Mouse (Mus musculus) telencephalon, adult 2 months (tissue): Measurements from ENCODE around the gene Slc22a23.

Experiments
- DNase-seq: peaks from one replicate; pipeline ENCODE4 v3.0.0-alpha.2; 2011; ENCODE audit warnings: low read depth, low spot score

The Slc22a23 gene

DNA sequence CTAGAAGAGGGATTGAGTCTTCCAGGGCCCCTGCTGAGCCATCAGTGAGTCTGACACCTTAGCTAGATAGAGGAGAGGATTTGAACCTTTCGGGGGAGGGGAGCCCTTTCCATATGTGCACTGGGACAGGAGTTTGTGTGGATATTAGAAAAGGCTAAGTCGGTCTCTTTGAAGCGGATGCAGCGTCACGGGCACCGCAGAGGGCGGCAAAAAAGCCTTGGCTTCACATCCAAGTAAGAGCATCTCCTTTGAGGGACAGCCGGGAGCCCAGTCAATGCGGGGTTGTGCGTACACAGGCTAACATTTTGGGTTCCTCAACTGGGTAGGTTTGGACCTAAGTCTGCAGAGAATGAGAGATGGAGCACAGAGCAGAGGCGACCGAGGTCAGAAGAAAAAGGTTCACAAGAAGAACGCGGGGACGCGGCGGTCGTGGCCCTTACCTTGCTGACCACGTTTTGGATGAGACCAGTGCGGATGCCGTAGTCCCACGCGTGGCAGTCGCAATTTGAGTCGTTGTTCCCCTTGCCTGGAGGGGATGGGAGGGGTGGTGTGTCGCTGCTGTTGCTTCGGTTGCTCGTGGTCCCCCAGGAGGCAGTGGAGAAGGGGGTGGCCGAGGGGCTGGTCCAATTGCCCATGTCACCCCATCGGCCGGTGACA lies 1.1 kb downstream of the Slc22a23 start:
- DNase-seq = peak; percentile 26

DNA sequence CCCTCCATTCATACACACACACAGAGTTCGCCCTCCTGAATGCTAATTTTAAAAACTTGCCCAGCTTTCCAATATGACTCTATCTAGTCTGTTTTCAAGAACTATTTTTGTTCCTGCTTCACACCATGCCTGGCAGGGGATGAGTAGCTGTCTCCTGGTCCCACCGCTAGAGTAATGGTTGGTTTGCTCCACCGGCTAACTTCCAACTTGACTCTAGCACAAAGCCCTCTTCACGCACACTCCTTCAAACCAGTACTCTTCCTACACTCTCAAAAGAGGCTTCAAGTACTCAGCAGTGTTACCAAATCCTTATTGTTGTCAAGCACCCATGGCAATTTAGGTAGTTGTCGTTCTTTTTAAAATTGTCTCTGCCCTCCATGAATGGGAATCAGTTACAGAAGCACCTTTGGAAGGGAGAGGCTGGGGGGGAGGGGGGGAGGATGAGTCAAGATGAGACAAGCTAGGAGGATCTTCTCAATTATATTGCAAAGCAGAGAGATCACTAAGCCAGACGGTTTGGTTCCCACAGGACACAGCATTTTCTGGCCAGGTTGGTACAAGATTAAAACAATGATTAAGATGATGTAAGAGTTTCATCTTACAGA lies 2.6 kb downstream of the Slc22a23 start:
- DNase-seq = peak; percentile 46

DNA sequence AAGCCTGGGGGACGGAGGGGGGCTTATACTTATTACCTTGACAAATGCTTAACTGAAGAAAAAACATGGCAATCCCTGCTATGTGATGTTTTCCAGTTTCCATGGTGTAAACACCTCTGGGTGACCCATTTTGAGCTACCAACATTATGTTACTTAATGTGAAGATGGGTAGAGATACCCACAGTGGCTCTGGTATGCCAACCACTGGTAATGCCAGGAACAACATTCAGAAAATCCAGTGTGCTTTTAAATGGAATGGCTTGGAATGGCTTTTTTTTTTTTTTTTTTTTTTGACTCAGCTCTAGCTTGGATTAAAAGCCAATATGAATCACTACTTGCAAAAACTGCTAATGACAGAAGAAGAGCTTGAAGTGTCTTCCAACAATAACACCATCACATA lies 8.1 kb downstream of the Slc22a23 start:
- DNase-seq = no peak

DNA sequence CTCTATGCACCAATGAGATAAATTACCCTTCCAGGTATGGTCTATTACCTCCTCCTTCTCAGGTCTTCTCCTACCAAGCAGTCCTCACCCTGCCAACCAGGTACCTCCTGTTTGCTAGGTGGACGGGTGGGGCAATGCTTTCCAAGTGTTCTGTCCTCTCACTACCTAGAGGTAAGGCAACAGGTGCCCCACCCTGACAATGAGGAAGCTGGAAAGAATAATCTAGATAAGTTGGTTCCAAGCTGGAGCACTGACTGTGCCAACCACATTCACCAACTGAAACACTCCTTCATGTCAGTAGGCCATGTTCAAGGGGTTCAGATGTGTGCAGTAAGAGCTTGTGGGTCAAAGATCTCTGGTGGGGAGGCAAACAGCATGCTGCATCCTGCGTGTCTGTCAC lies 10.1 kb downstream of the Slc22a23 start:
- DNase-seq = no peak

DNA sequence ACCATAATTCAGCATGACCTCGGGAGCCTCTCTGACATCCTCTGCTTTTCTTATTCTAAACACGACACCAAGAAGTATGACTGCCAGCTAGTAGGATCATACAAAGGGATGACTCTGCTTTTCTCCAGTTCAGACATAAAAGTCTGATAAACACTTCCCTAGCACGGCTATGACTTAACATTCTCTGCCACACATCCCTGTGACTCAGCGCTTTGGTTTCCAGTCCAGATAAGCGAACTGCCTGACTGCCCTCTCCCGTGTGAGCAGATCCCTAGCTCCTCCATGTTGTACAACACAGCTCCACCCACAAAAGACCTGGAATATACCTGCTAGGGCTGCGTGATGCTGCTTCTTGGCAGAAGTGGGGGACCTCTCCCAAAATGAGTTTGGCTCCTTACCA lies 12.2 kb downstream of the Slc22a23 start:
- no peak for DNase-seq

DNA sequence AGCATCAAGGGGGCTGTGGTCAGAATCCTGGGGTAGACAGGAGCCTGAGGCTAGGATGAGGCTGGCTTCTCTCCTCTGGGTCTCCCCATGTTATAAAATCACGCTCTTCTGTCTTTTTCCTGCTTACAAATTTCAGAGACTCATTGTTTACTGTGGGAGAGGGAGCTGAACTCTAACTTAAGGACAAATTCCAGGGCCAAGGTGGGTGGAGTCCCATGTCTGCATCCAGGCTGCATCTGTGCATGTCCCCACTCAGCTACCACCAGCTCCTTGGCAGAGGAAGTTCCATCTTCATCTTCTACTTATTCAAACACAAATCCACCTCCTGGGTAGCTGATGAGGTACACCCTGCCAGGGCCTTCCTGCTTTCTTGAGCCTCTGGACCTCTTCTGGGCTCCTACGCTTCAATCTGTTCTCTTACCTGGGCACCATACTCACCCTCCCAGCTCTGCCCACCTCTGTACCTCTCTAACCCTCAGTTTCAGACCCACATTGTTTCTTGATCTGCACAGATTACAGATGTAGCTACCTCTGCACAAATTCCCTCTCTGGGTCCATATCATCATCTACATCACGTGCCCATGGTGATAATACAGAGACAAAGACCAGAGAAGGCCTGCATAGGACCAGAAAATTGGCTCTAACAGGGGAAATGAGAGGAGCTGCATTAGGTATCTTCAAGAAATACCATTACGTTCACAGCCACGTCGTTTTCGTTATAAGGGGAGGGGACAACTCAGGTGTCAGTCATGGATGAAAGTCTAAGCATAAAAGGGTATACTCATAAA lies 13.4 kb downstream of the Slc22a23 start:
- no peak for DNase-seq

DNA sequence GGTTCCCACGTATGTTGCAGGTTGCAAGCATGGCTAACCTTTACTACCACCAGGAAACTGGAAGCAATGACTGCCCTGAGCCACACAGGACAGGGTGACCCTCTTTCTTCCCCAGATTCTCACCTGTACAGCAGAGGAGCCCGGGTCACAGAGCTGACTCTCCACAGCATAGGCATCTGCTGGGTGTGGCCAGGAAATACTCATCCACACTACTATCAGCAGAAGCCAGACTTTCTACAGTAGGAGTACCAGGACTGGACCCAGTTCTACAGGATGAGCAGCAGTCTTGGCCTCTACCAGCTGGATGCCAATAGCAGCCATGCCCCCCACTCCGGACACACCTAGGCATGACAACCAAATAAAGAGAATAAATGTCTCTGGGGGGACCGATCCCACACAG lies 15.4 kb downstream of the Slc22a23 start:
- no peak for DNase-seq

DNA sequence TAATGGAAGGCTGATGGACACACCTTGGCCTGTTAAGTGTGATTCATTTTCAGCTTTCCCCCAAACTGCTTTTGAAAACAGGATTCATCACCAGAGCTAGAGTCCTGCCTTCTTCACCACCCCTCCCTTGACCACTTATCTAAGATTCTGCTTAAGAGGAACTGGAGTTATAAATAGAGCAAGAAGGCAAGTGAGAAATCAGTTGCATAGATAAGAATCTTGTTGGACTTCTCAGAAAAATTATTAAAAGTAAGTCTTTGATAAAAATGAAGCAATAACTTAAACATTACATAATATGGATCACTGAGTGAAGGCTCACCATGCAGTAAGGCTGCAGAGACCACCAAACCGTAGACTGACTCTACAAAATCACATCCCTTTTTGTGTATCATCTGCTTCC lies 18.0 kb downstream of the Slc22a23 start:
- DNase-seq = no peak

DNA sequence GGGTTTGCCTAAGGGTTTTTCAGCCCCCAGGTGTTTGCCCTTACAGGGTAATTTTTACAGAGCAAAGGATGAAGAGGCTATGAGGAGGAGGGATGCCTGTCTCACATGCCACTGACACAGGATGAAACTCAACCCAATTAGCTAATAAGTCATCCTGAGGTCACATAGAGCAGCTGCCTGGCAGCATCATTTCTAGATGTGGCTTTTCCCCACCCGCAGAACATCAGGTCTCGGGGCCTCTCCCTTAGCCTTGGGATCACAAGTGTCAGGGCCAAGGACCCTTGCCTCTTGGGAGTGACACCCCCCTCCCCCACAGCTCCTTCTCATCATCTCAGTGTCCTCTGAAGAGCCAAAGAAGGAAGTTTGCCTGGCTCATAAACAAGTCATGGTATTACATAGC lies 21.6 kb downstream of the Slc22a23 start:
- DNase-seq = no peak

DNA sequence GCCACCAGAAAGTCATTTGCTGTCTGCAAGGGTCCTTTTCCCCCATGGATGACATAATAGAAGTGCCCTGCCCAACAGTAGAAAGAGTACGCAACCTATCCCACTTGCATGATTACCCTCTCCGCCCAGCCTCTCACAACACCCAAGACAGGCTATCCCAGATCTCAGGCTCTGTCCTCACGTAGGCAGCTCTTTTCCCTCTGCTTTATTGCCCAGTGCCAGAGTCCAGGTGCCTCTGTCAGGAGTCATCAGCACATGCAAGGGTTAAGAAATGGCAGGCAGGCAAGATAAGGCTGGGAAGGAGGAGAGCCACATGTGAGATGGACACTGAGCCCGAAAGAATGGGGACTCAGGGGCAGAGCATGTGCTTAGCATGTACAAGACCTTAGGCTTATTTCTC lies 24.5 kb downstream of the Slc22a23 start:
- DNase-seq = no peak

DNA sequence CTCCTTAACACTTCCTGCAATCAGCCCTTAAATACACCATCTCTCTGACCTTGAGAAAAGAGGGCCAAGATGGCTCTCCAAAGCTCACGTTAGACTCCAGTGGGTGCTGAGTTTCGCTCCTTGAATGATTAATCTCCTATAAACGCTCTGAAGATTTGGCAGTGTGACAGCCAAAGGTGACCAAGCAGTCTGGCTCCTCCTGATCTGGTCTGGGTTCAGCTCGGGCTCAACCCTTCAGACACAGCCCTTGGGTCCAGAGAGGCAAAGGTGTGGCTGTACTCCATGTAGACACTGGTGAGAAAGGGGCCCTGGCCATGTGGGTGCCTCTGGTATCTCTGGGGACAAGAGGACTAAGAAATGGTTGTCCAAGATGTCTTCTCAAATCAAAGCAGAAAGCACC lies 27.9 kb downstream of the Slc22a23 start:
- no peak for DNase-seq

DNA sequence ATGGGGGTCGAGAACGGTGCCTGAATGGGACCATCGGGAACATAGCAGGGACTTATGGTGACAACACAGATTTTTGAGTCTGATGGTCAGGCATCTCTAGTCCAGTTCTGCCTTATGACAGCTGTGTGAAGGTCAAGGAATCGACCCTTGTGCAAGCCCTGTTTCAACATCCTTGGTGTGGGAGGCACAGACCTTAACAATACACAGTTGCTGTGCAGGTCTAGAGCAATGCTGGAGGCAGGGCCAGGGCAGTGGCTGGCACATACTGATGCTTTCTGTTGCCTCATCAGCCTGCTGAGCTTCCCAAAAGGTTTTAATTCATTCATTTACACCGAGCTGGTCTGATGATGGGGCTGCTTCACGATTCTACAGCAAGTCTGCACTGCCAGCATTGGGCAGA lies 28.5 kb downstream of the Slc22a23 start:
- DNase-seq = no peak

DNA sequence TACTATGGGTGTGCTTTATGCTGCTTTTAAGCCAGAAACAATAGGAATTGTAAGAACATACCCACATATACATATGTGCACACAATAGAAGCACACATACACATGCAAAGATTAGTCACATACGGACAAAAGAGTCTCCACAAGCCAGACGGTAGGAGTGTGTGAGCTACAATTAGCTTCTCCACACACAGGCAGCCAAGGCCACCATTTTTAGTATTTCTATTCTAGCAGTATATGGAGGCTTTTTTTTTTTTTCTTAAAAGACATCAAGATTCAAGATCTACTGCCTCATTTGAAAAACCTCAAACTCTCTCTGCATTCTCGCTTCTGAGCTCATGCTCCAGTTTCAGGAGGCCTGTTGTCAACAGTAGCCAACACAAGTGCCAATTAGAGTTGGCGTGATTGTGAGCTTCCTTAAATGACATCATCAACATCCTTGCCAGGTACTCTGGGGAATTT lies 31.9 kb downstream of the Slc22a23 start:
- DNase-seq = peak; percentile 81

DNA sequence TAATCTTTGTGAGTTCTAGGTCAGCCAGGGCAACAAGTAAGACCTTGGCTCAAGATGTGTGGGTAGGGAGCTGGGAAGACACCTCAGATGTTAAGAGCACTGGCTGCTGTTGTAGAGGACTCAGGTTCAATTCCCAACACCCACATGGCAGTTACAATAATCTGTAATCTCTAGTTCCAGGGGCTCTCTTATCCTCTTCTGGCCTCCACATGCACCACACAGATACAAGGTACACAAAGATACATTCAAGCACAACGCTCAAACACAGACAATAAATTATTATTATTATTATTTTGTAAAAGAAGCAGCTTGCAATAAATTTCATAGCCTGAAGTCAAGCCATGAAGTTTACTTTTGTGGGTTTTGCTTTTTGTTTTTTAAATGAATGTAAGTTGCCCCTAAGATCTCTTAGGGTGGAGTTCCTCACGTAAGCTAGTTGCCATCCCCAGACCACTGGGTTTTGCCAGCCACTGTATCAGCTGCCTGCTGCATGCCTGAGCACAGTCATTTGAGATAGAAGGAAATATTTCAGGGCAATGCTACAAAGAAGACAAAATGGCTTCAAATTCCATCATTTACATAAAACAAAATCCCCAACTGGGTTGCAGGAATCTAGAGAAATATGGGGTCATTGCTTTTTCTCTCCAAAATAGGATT lies 32.5 kb downstream of the Slc22a23 start:
- no peak for DNase-seq

DNA sequence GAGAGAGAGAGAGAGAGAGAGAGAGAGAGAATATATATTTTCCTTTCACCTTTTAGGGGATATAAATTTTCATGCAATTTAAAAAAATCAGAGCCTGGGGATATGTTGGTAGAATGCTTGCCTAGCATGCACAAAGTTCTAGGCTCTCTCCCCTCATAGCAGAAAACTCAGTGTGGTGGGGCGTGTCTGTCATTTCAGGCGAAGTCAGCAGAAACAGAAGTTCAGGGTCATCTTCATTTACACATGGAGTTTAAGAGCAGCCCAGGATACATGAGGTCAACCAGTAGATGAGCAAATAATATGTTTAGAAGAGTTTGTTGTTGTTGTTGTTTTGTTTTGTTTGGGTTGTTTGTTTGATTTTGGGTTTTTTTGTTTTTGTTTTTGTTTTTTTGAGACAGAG lies 33.4 kb downstream of the Slc22a23 start:
- DNase-seq = no peak

DNA sequence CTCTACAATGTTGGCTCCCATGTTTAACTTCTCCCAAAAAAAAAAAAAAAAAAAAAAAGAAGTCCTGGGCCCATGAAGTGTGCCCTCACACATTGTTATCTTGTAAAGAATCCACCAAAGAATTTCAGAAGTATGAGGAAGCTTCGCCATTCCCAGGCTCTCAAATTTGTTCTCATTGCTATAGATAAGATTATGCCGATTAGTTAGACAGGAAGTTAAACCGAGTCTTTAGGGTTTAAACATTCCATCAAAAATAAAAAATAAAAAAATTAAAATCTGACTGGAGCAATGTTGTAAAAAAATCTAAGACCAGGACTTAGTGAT lies 36.4 kb downstream of the Slc22a23 start:
- no peak for DNase-seq

DNA sequence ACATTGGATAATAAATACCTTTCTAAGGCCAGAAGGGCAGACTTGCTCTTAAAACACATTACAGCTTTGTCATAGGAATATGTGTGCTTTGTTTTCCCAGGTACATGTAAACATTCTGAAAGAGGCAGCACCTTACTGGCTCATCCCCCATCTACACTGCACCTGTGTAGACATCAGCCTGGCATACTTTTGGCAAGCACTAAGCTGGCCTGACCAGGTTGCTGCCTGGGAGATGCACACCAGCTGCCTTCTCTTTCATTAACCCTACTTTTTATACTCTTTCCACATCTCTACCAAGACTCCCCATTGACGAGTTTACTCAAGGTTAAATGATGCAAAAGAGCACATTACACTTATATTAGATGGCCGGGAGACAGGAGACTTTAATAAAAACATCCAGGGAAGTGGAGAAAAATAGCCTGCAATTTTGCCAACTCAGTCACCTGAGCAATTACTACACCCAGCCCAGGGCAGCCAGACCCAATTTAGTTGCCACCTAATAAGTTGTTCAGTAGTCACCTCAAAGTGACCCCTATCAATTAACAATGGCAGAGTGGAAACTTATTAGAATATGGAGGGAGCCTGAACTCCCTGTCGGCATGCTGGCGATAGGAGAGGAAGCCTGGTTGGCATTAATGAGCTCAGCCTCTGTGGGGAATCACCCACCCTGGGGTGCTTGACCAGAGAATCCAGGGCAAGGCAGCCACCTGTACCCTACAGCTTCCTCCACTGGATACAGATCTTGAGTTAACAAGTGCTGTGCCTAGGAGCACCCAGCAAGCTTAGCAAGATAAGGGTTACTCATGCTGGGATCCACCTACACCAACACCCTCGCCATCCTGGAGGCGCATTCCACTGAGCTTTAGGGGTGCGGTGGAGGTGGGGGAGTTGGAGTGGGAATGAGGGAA lies 37.0 kb downstream of the Slc22a23 start:
- no peak for DNase-seq

DNA sequence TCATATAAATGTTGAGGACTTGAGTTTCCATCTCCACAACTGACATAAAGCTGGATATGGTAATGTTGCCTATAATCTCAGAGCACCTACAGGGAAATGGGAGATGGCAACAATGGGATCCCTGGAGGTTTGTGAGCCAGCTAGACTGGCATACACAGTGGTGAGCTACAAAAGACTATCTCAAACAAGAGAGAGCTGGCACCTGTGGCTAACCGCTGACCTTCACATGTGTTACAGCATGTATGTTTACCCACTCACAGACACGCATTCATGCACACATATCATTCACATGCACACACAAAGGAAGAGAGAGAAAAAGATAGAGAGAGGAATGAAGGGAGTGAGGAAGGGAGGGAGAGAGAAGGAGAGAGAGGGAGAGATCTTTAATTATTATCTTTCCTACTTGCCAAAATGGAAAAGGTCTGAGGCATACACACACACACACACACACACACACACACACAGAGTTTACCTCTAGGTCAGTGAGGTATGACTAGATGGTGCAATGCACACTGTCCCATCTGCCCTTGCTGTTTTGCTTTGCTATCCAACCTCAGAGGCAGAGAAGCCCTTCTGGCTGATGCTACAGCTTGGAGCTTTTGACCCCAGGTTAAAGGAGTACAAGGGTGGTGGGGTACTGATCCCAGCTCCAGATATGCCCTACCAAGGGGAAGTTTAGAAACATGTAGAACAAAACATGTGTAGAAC lies 38.9 kb downstream of the Slc22a23 start:
- DNase-seq = no peak

DNA sequence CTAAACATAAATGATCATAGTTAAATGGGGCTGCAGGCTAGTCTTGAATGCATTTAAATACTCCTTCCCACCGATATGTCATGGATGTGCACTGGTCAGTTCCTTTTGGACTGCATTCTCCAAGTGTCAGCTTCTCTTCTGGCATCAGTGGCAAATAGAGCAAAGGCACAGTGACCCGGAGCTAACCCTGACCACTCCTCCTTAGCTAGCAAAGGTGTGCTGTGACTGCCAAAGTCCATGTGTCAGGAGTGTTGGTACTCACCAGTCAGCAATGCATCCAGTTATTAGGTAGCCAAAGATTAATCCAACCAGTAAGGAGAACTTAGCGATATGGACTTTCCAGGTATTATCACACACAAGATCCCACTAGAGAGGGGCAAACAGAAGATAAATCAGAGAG lies 40.1 kb downstream of the Slc22a23 start:
- no peak for DNase-seq

DNA sequence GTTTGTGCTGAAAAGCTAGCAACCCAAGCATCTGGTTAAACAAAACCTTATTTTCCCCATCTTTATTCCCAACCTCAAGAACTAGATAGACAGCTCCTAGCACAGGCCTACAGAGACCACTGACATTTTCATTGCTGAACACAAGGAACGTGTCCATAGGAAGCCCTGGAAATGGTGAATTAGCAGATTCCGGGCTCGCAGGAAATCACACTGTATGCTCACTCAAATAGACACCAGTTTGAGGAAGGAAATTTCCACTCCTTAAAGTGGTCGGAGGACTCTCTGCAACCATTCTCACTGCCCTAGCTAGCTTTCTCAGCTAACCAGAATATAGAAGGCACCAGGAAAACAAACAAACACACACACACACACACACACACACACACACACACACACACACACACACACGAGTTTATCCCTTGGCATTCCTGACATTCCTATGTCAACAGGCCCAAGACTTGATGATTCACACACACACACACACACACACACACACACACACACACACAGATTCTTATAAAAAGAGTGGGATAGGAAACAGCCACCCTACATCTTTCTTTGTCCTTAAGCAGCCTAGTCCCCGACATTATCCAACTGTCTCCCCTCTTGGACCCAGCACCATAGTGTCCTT lies 41.5 kb downstream of the Slc22a23 start:
- DNase-seq = no peak
